Mouse (Mus musculus) adrenal gland, adult 8-10 months (tissue): ENCODE results near the gene Map3k3. TPM values are rescaled to one million over a fixed set of nuclear protein-coding genes. Genes with fewer than 3 reads are reported as not detected.
A peak's percentile ranks its signal among the peaks of the same experiment; 100 is the strongest.

ENCODE experiments used
- DNase-seq: peaks from one replicate; pipeline ENCODE4 v3.0.0; 2022
- total RNA-seq, 4 experiments: library from RNA; stranded (reverse); gene quantifications; 2 replicates each; pipeline ENCODE4 v1.2.4; 2022

Gene Map3k3
- total RNA-seq, 4 experiments from 2014 or later, result 41.7 to 58.2 (median 47.2) TPM

GRCm38 (mm10) chr11:106159216-106159920 is 75.0 kb downstream of the Map3k3 start:
- DNase-seq, result no peak

- peak; percentile 60 for DNase-seq
These were observed 75.8 kb downstream of the Map3k3 start for GRCm38 (mm10) chr11:106159921-106160840.

GRCm38 (mm10) chr11:106160841-106161721 is 76.7 kb downstream of the Map3k3 start, which contains the start of the genes Gm10840 and Limd2:
Gene Gm10840 (plus strand): TSS chr11:106160850.
Gene Limd2 (minus strand): TSS chr11:106160860.
- DNase-seq, result no peak

- no peak for DNase-seq
These were observed 77.8 kb downstream of the Map3k3 start for GRCm38 (mm10) chr11:106162237-106162636.

- DNase-seq, result no peak
These were observed 79.1 kb downstream of the Map3k3 start for GRCm38 (mm10) chr11:106163546-106163945.

GRCm38 (mm10) chr11:106164601-106165180 is 80.3 kb downstream of the Map3k3 start:
- no peak for DNase-seq

GRCm38 (mm10) chr11:106167435-106167834 is 83.0 kb downstream of the Map3k3 start:
- no peak for DNase-seq

- DNase-seq, result no peak
These were observed 86.4 kb downstream of the Map3k3 start for GRCm38 (mm10) chr11:106170807-106171206.

GRCm38 (mm10) chr11:106173228-106173627 is 88.8 kb downstream of the Map3k3 start:
- no peak for DNase-seq

- DNase-seq, result no peak
These were observed 90.0 kb downstream of the Map3k3 start for GRCm38 (mm10) chr11:106174372-106174771.

- no peak for DNase-seq
These were observed 90.7 kb downstream of the Map3k3 start for GRCm38 (mm10) chr11:106175081-106175480.

GRCm38 (mm10) chr11:106176372-106176771 is 92.0 kb downstream of the Map3k3 start:
- DNase-seq, result no peak

- no peak for DNase-seq
These were observed 93.8 kb downstream of the Map3k3 start for GRCm38 (mm10) chr11:106178036-106178782.

- DNase-seq, result no peak
These were observed 95.5 kb downstream of the Map3k3 start for GRCm38 (mm10) chr11:106179711-106180448.

GRCm38 (mm10) chr11:106180449-106180801 is 96.0 kb downstream of the Map3k3 start:
- no peak for DNase-seq

GRCm38 (mm10) chr11:106187326-106187725 is 102.9 kb downstream of the Map3k3 start:
- no peak for DNase-seq

- no peak for DNase-seq
These were observed 107.3 kb downstream of the Map3k3 start for GRCm38 (mm10) chr11:106191716-106192115.

- DNase-seq, result no peak
These were observed 107.8 kb downstream of the Map3k3 start for GRCm38 (mm10) chr11:106192241-106192640.

- no peak for DNase-seq
These were observed 108.4 kb downstream of the Map3k3 start for GRCm38 (mm10) chr11:106192657-106193370.
